Mouse (Mus musculus) ES-Bruce4 (cell line): ENCODE results near the gene Sbpl.

Source experiments
- CTCF ChIP-seq: IDR thresholded peaks from one replicate; pipeline ENCODE4 v1.8.1; 2011; ENCODE audit warnings: low read depth, low read length
- EP300 ChIP-seq: IDR thresholded peaks from 2 replicates; pipeline ENCODE4 v1.6.1; 2011; ENCODE audit warnings: low read depth, low read length; ENCODE audit not compliant: insufficient read depth
- POLR2A ChIP-seq: IDR thresholded peaks from one replicate; pipeline ENCODE4 v1.8.1; 2011; ENCODE audit warnings: low read length; ENCODE audit not compliant: insufficient read depth

DNA sequence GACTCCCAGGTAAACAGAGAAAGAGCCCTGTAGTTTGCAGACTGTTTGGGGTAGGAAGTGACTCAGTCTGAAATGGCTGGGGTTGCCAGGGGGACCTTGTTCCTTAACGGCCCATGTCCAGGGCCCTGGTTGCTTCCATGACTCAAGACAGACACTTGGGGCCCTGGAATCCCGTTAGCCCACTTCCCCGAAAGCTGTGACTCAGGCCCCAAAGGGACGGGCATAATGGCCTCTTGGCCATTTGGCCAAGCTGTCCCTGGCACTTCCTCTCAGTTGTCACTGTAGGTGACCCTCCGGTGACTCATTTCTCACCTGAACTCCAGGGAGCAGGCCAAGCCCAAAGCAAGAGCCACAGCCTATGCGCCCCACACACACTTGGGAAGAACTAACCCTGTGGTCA is 43.3 kb upstream of the Sbpl start:
- no peak for TF ChIP-seq POLR2A
- no peak for TF ChIP-seq CTCF
- TF ChIP-seq EP300 = no peak
